Mouse (Mus musculus): ENCODE measurements at regions not wholly inside any gene's neighbourhood (a gene's known extent, or its start where the extent isn't known, plus 50 kb on each side); places are given as distances from the start of the nearest gene placed in this dataset.

GRCm38 (mm10) chr2:38460367-38460766 is 51.1 kb upstream of the Nek6 start:
- H3K4me3 ChIP-seq, result no peak overlapping the region
- H3K27ac ChIP-seq, result no peak overlapping the region
- no peak for DNase-seq (ENCODE audit: low spot score)
- no peaks in the 10 kb centered on the region for H3K36me3 ChIP-seq
- H3K27me3 ChIP-seq (ENCODE audit: insufficient read depth, poor library complexity, severe bottlenecking), result no peaks in the 10 kb centered on the region
- 89% methylated on average over 2 of the region's 2 CpGs for WGBS
- no peaks in the 10 kb centered on the region for H3K9me3 ChIP-seq
- peaks cover 7% of the 10 kb centered on the region; the same call in 1 of the 2 replicates for H3K4me1 ChIP-seq

- peaks cover 7% of the 10 kb centered on the region; the same call in 1 of the 2 replicates for H3K4me1 ChIP-seq
- 0 out of 2 replicates have a peak overlapping the region, but pooled peaks have one; percentile 65 for H3K27ac ChIP-seq
- no peaks in the 10 kb centered on the region for H3K27me3 ChIP-seq (ENCODE audit: insufficient read depth, poor library complexity, severe bottlenecking)
- H3K36me3 ChIP-seq, result no peaks in the 10 kb centered on the region
- no peak overlapping the region for H3K4me3 ChIP-seq
- WGBS, result 44% methylated on average over 6 of the region's 6 CpGs
- no peak for DNase-seq (ENCODE audit: low spot score)
- H3K9me3 ChIP-seq, result no peaks in the 10 kb centered on the region
Observed at GRCm38 (mm10) chr2:38460825-38461540, 50.5 kb upstream of the Nek6 start.
